Mouse (Mus musculus) ES-Bruce4 (cell line): Measurements from ENCODE around the gene Afmid. TPM values are rescaled to one million over a fixed set of nuclear protein-coding genes. Genes with fewer than 3 reads are reported as not detected.

Experiments used
- H3K27ac ChIP-seq: 2 replicates; pipeline ENCODE4 v1.5.1; 2012; ENCODE audit warnings: low read length, inconsistent platforms; ENCODE audit not compliant: insufficient read depth
- H3K27me3 ChIP-seq: 2 replicates; pipeline ENCODE4 v1.6.1; 2012; ENCODE audit warnings: mild to moderate bottlenecking, low read length, inconsistent platforms; ENCODE audit not compliant: control insufficient read depth, poor library complexity, insufficient read depth, severe bottlenecking
- H3K36me3 ChIP-seq: 2 replicates; pipeline ENCODE4 v1.6.1; 2012; ENCODE audit warnings: inconsistent platforms, mild to moderate bottlenecking, low read length, moderate library complexity; ENCODE audit not compliant: control insufficient read depth, poor library complexity, insufficient read depth, severe bottlenecking
- H3K4me1 ChIP-seq: one replicate; pipeline ENCODE4 v1.8.1; 2011; ENCODE audit warnings: low read length; ENCODE audit not compliant: control insufficient read depth, insufficient read depth
- H3K4me3 ChIP-seq: 2 replicates; pipeline ENCODE4 v1.5.1; 2011; ENCODE audit warnings: low read depth, mild to moderate bottlenecking, low read length
- H3K9ac ChIP-seq: 2 replicates; pipeline ENCODE4 v1.6.1; 2012; ENCODE audit warnings: low read depth, mild to moderate bottlenecking, inconsistent platforms; ENCODE audit not compliant: poor library complexity, severe bottlenecking
- H3K9me3 ChIP-seq: replicated peaks from 2 replicates; pipeline ENCODE4 v1.6.1; 2012; ENCODE audit warnings: mild to moderate bottlenecking, low read length, inconsistent platforms; ENCODE audit not compliant: control insufficient read depth, poor library complexity, insufficient read depth, severe bottlenecking
- CTCF ChIP-seq: IDR thresholded peaks from one replicate; pipeline ENCODE4 v1.8.1; 2011; ENCODE audit warnings: low read depth, low read length
- EP300 ChIP-seq: IDR thresholded peaks from 2 replicates; pipeline ENCODE4 v1.6.1; 2011; ENCODE audit warnings: low read depth, low read length; ENCODE audit not compliant: insufficient read depth
- POLR2A ChIP-seq: IDR thresholded peaks from one replicate; pipeline ENCODE4 v1.8.1; 2011; ENCODE audit warnings: low read length; ENCODE audit not compliant: insufficient read depth
- polyA plus RNA-seq: library from polyadenylated mRNA; stranded (reverse); fragments of >200 nt; gene quantifications from 2 replicates; pipeline ENCODE4 v1.2.4, GENCODE M21; 2011; ENCODE audit warnings: low read depth; ENCODE audit not compliant: missing spikeins, insufficient read depth, insufficient read length

Afmid gene
- polyA plus RNA-seq, 1 experiment, result 3.6 TPM

GRCm38 (mm10) chr11:117798160-117798541 lies 27.6 kb upstream of the Afmid start:
- no peaks in the 10 kb centered on the region for H3K36me3 ChIP-seq
- no peak for TF ChIP-seq POLR2A
- TF ChIP-seq CTCF, result no peak
- TF ChIP-seq EP300, result no peak
- no peak overlapping the region for H3K4me3 ChIP-seq
- no peak overlapping the region for H3K27ac ChIP-seq
- no peaks in the 10 kb centered on the region for H3K9me3 ChIP-seq
- no peak overlapping the region for H3K9ac ChIP-seq
- no peaks in the 10 kb centered on the region for H3K27me3 ChIP-seq
- H3K4me1 ChIP-seq, result no peaks in the 10 kb centered on the region

- Histone ChIP-seq H3K27me3 (no peaks in the 10 kb centered on the region), H3K4me3 (no peak overlapping the region), H3K9ac (no peak overlapping the region), H3K36me3 (no peaks in the 10 kb centered on the region), H3K4me1 (no peaks in the 10 kb centered on the region), H3K27ac (no peak overlapping the region), H3K9me3 (no peaks in the 10 kb centered on the region)
- TF ChIP-seq CTCF, result no peak
- TF ChIP-seq EP300, result no peak
Measured at GRCm38 (mm10) chr11:117799174-117799573, 26.6 kb upstream of the Afmid start.

GRCm38 (mm10) chr11:117800038-117800437 lies 25.7 kb upstream of the Afmid start:
- Histone ChIP-seq H3K4me1 (no peaks in the 10 kb centered on the region), H3K9me3 (no peaks in the 10 kb centered on the region), H3K27me3 (no peaks in the 10 kb centered on the region), H3K4me3 (no peak overlapping the region), H3K27ac (no peak overlapping the region), H3K36me3 (no peaks in the 10 kb centered on the region), H3K9ac (no peak overlapping the region)
- TF ChIP-seq CTCF (no peak), EP300 (no peak)

GRCm38 (mm10) chr11:117801650-117802049 lies 24.1 kb upstream of the Afmid start:
- Histone ChIP-seq H3K9ac (no peak overlapping the region), H3K9me3 (no peaks in the 10 kb centered on the region), H3K27ac (no peak overlapping the region), H3K36me3 (no peaks in the 10 kb centered on the region), H3K27me3 (no peaks in the 10 kb centered on the region), H3K4me1 (no peaks in the 10 kb centered on the region), H3K4me3 (no peak overlapping the region)
- TF ChIP-seq POLR2A, result no peak

GRCm38 (mm10) chr11:117803166-117803688 lies 22.5 kb upstream of the Afmid start:
- no peak overlapping the region for H3K27ac ChIP-seq
- no peaks in the 10 kb centered on the region for H3K9me3 ChIP-seq
- no peak overlapping the region for H3K9ac ChIP-seq
- H3K36me3 ChIP-seq, result no peaks in the 10 kb centered on the region
- H3K4me3 ChIP-seq, result no peak overlapping the region
- no peak for TF ChIP-seq EP300
- no peak for TF ChIP-seq CTCF
- TF ChIP-seq POLR2A, result no peak
- no peaks in the 10 kb centered on the region for H3K4me1 ChIP-seq
- H3K27me3 ChIP-seq, result no peaks in the 10 kb centered on the region

- Histone ChIP-seq H3K9ac (no peak overlapping the region), H3K9me3 (no peaks in the 10 kb centered on the region), H3K4me1 (peaks cover 2% of the 10 kb centered on the region), H3K27ac (no peak overlapping the region), H3K36me3 (no peaks in the 10 kb centered on the region), H3K4me3 (no peak overlapping the region), H3K27me3 (no peaks in the 10 kb centered on the region)
- no peak for TF ChIP-seq POLR2A
- TF ChIP-seq EP300, result no peak
- TF ChIP-seq CTCF, result no peak
Measured at GRCm38 (mm10) chr11:117806781-117807180, 18.9 kb upstream of the Afmid start.
